Mouse (Mus musculus) embryonic fibroblast, embryonic 13.5 days (primary cell): Measurements from ENCODE around the gene Calcrl.

Experiments
- CTCF ChIP-seq: IDR thresholded peaks from 2 replicates; pipeline ENCODE4 v1.5.1; 2011; ENCODE audit warnings: mild to moderate bottlenecking, control low read depth, low read length, moderate library complexity, borderline replicate concordance; ENCODE audit not compliant: insufficient read depth
- POLR2A ChIP-seq: IDR thresholded peaks from 2 replicates; pipeline ENCODE4 v1.6.1; 2011; ENCODE audit warnings: low read depth, mild to moderate bottlenecking, control low read depth, low read length, moderate library complexity

DNA sequence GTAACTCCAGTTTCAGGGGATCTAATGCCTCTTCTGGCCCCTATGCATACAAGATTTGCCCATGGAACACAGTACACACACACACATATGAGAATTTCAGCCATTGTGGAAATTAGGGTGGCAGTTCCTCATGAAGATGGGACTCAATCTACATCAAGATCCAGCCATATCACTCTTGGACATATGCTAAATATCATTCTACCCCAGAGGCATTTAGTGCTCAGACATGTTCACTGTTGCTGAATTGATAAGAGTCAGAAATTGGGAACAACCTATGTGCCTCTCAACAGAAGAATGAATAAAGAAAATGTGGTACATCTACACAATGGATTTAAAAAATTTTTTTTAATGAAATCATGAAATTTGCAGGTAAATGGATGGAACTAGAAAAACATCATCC lies 58.5 kb downstream of the Calcrl start:
- no peak for TF ChIP-seq CTCF
- no peak for TF ChIP-seq POLR2A
